Mouse (Mus musculus) bone marrow, adult 2 months (tissue): ENCODE results near the gene Lcn2. TPM values are rescaled to one million over a fixed set of nuclear protein-coding genes. Genes with fewer than 3 reads are reported as not detected.

Experiments
- H3K27ac ChIP-seq: fragments of 200-500 bp; 2 replicates; pipeline ENCODE4 v1.5.1; 2012; ENCODE audit warnings: low read depth, mild to moderate bottlenecking, control low read depth, inconsistent platforms, low read length; ENCODE audit not compliant: control insufficient read depth, poor library complexity, insufficient read depth
- H3K4me1 ChIP-seq: fragments of 200-500 bp; 2 replicates; pipeline ENCODE4 v1.6.1; 2011; ENCODE audit warnings: low read length; ENCODE audit not compliant: control insufficient read depth, insufficient read depth
- H3K4me3 ChIP-seq: fragments of 200-500 bp; replicated peaks from 2 replicates; pipeline ENCODE3; 2011; ENCODE audit warnings: mild to moderate bottlenecking, low read depth, low read length, control low read depth; ENCODE audit not compliant: control insufficient read depth
- CTCF ChIP-seq: fragments of 200-500 bp; IDR thresholded peaks from 2 replicates; pipeline ENCODE4 v1.5.1; 2011; ENCODE audit warnings: low read length, control low read depth; ENCODE audit not compliant: control insufficient read depth, insufficient read depth
- POLR2A ChIP-seq: fragments of 200-500 bp; IDR thresholded peaks from 2 replicates; pipeline ENCODE4 v1.6.1; 2011; ENCODE audit warnings: low read depth, mild to moderate bottlenecking, control low read depth, low read length, borderline replicate concordance; ENCODE audit not compliant: control insufficient read depth
- WGBS: fragments of 180-500 bp; shearing (Covaris S2); methylation state at CpG from one replicate; pipeline ENCODE4 v1.1.7; 2018; 5-methylcytosine and 5-hydroxymethylcytosine counted together
- polyA plus RNA-seq: library from polyadenylated mRNA; stranded (reverse); fragments of >200 nt; gene quantifications from 2 replicates; pipeline ENCODE4 v1.2.4, GENCODE M21; 2011; ENCODE audit warnings: low replicate concordance; ENCODE audit not compliant: missing spikeins, insufficient read depth, insufficient read length

Gene Lcn2
- polyA plus RNA-seq, 1 experiment: 1,079 TPM

GRCm38 (mm10) chr2:32344598-32345321 lies 43.3 kb downstream of the Lcn2 start:
- Histone ChIP-seq H3K4me3 (no peak overlapping the region), H3K4me1 (no peaks in the 10 kb centered on the region), H3K27ac (no peak overlapping the region)
- WGBS: 77% methylated on average over 14 of the region's 14 CpGs
- TF ChIP-seq POLR2A: no peak
- no peak for TF ChIP-seq CTCF

GRCm38 (mm10) chr2:32344056-32344455 lies 44.0 kb downstream of the Lcn2 start:
- no peak for TF ChIP-seq POLR2A
- Histone ChIP-seq H3K4me1 (no peaks in the 10 kb centered on the region), H3K4me3 (no peak overlapping the region), H3K27ac (no peak overlapping the region)
- WGBS: 59% methylated on average over 10 of the region's 10 CpGs

- WGBS: 85% methylated on average over 2 of the region's 2 CpGs
- Histone ChIP-seq H3K4me1 (no peaks in the 10 kb centered on the region), H3K4me3 (no peak overlapping the region), H3K27ac (no peak overlapping the region)
- TF ChIP-seq POLR2A (no peak), CTCF (no peak)
Observed at GRCm38 (mm10) chr2:32343351-32343671, 44.7 kb downstream of the Lcn2 start.

- no peak for TF ChIP-seq POLR2A
- TF ChIP-seq CTCF: no peak
- 65% methylated on average over 6 of the region's 6 CpGs for WGBS
- H3K27ac ChIP-seq: no peak overlapping the region
- no peak overlapping the region for H3K4me3 ChIP-seq
- no peaks in the 10 kb centered on the region for H3K4me1 ChIP-seq
Observed at GRCm38 (mm10) chr2:32342539-32343350, 45.3 kb downstream of the Lcn2 start.

- 80% methylated on average over 4 of the region's 4 CpGs for WGBS
- TF ChIP-seq CTCF (no peak), POLR2A (no peak)
- Histone ChIP-seq H3K27ac (no peak overlapping the region), H3K4me3 (no peak overlapping the region), H3K4me1 (no peaks in the 10 kb centered on the region)
Observed at GRCm38 (mm10) chr2:32342039-32342438, 46.0 kb downstream of the Lcn2 start.

GRCm38 (mm10) chr2:32341634-32341939 lies 46.5 kb downstream of the Lcn2 start:
- no peak overlapping the region for H3K4me3 ChIP-seq
- TF ChIP-seq CTCF: no peak
- TF ChIP-seq POLR2A: no peak
- no peaks in the 10 kb centered on the region for H3K4me1 ChIP-seq
- no peak overlapping the region for H3K27ac ChIP-seq
- 82% methylated on average over 4 of the region's 4 CpGs for WGBS

- H3K27ac ChIP-seq: no peak overlapping the region
- no peaks in the 10 kb centered on the region for H3K4me1 ChIP-seq
- 77% methylated on average over 13 of the region's 13 CpGs for WGBS
- H3K4me3 ChIP-seq: no peak overlapping the region
- TF ChIP-seq CTCF (no peak), POLR2A (no peak)
Observed at GRCm38 (mm10) chr2:32340836-32341633, 47.0 kb downstream of the Lcn2 start.
